Mouse (Mus musculus) stomach, postnatal 0 days (tissue): Measurements from ENCODE around the gene Grm1.

Source experiments
- CTCF ChIP-seq: IDR thresholded peaks from 2 replicates; pipeline ENCODE4 v1.5.1; 2016; ENCODE audit warnings: antibody characterized with exemption, low read depth, mild to moderate bottlenecking, moderate library complexity
- EP300 ChIP-seq: optimal IDR thresholded peaks from 2 replicates; pipeline ENCODE3; 2016; ENCODE audit warnings: antibody characterized with exemption

DNA sequence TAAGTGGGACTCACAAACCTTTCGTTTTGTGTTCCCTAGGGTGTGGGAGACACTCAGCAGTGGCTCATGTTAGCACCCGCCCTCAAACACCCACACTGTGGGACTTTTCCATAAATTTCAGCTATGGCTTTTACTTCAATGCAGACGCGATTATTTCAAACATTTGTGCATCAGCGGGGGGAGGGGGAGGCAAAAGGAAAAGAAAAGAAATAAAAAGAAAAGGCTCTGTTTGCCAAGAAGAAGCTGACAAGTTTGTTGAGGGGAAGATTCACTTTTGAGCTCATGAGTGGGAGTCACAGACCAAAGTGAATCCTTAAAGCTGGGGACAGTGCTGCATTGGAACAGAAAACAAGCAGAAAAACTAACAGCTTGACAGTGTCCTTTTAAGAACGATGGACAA lies 384.7 kb downstream of the Grm1 start:
- TF ChIP-seq CTCF (no peak), EP300 (no peak)
